Mouse (Mus musculus) bone marrow macrophage, adult 2 months (primary cell): ENCODE data around the gene Aars2.

Experiments used
- CTCF ChIP-seq: IDR thresholded peaks from 2 replicates; pipeline ENCODE4 v1.5.1; 2012; ENCODE audit warnings: low read depth, mild to moderate bottlenecking, low read length, moderate library complexity
- POLR2A ChIP-seq: IDR thresholded peaks from 2 replicates; pipeline ENCODE4 v1.6.1; 2012; ENCODE audit warnings: mild to moderate bottlenecking, low read depth, low read length, borderline replicate concordance

GRCm38 (mm10) chr17:45564531-45565084 lies 58.0 kb downstream of the Aars2 start:
- TF ChIP-seq CTCF (no peak), POLR2A (no peak)
